Mouse (Mus musculus): ENCODE data around the gene Ptrh1.

- TF ChIP-seq CTCF (IDR thresholded peaks at IDR 0.05; ENCODE audit: low read depth): no peak
- no peak for TF ChIP-seq EP300 (optimal IDR thresholded peaks at IDR 0.05)
Observed at GRCm38 (mm10) chr2:32736306-32736829, 39.2 kb upstream of the Ptrh1 start.
